Mouse (Mus musculus): ENCODE results near the gene Thada. TPM values are rescaled to one million over a fixed set of nuclear protein-coding genes. Genes with fewer than 3 reads are reported as not detected.
"Not testable (repeated sequence)": the region's sequence is repeated elsewhere in the genome, so short reads cannot be mapped to it uniquely, and the experiment has no call there.

The Thada gene
- polyA plus RNA-seq, 1 experiment: 6.8 TPM

- no peak for TF ChIP-seq CTCF (IDR thresholded peaks at IDR 0.05; ENCODE audit: borderline replicate concordance, insufficient read depth, low read depth, low read length)
- TF ChIP-seq POLR2A (IDR thresholded peaks at IDR 0.05; ENCODE audit: borderline replicate concordance, insufficient read depth, low read length): no peak
- 90% methylated on average over 6 of the region's 6 CpGs for WGBS
- Histone ChIP-seq H3K27ac (ENCODE audit: insufficient read depth, low read length) (no peak overlapping the region), H3K4me3 (replicated peaks; ENCODE audit: insufficient read depth, low read depth, low read length) (no peak overlapping the region), H3K27me3 (ENCODE audit: control insufficient read depth, insufficient read depth, low read length) (no peaks in the 10 kb centered on the region), H3K4me1 (ENCODE audit: control insufficient read depth, insufficient read depth, low read length) (no peaks in the 10 kb centered on the region)
- DNase-seq: no peak
Measured at GRCm38 (mm10) chr17:84297976-84298375, 168.0 kb downstream of the Thada start.

- H3K4me1 ChIP-seq (ENCODE audit: control insufficient read depth, insufficient read depth, low read length): no peaks in the 10 kb centered on the region
- WGBS: 84% methylated on average over 4 of the region's 4 CpGs
- DNase-seq: no peak
- no peak overlapping the region for H3K4me3 ChIP-seq (replicated peaks; ENCODE audit: insufficient read depth, low read depth, low read length)
- no peak overlapping the region for H3K27ac ChIP-seq (ENCODE audit: insufficient read depth, low read length)
- H3K27me3 ChIP-seq (ENCODE audit: control insufficient read depth, insufficient read depth, low read length): no peaks in the 10 kb centered on the region
- TF ChIP-seq POLR2A (IDR thresholded peaks at IDR 0.05; ENCODE audit: borderline replicate concordance, insufficient read depth, low read length): no peak
- no peak for TF ChIP-seq CTCF (IDR thresholded peaks at IDR 0.05; ENCODE audit: borderline replicate concordance, insufficient read depth, low read depth, low read length)
Measured at GRCm38 (mm10) chr17:84293221-84293620, 172.8 kb downstream of the Thada start.

GRCm38 (mm10) chr17:84291228-84291627, 174.8 kb downstream of the Thada start:
- WGBS: 95% methylated on average over 6 of the region's 6 CpGs
- not testable (repeated sequence) for H3K4me1 ChIP-seq (ENCODE audit: control insufficient read depth, insufficient read depth, low read length); H3K4me3 ChIP-seq (replicated peaks; ENCODE audit: insufficient read depth, low read depth, low read length); DNase-seq; H3K27ac ChIP-seq (ENCODE audit: insufficient read depth, low read length); H3K27me3 ChIP-seq (ENCODE audit: control insufficient read depth, insufficient read depth, low read length)

- Histone ChIP-seq H3K4me3 (replicated peaks; ENCODE audit: insufficient read depth, low read depth, low read length) (no peak overlapping the region), H3K27ac (ENCODE audit: insufficient read depth, low read length) (no peak overlapping the region), H3K27me3 (ENCODE audit: control insufficient read depth, insufficient read depth, low read length) (no peaks in the 10 kb centered on the region), H3K4me1 (ENCODE audit: control insufficient read depth, insufficient read depth, low read length) (no peaks in the 10 kb centered on the region)
- 95% methylated on average over 8 of the region's 8 CpGs for WGBS
- DNase-seq: no peak
- no peak for TF ChIP-seq POLR2A (IDR thresholded peaks at IDR 0.05; ENCODE audit: borderline replicate concordance, insufficient read depth, low read length)
Measured at GRCm38 (mm10) chr17:84287675-84288420, 178.2 kb downstream of the Thada start.

- Histone ChIP-seq H3K27ac (ENCODE audit: insufficient read depth, low read length) (no peak overlapping the region), H3K4me1 (ENCODE audit: control insufficient read depth, insufficient read depth, low read length) (no peaks in the 10 kb centered on the region), H3K27me3 (ENCODE audit: control insufficient read depth, insufficient read depth, low read length) (no peaks in the 10 kb centered on the region), H3K4me3 (replicated peaks; ENCODE audit: insufficient read depth, low read depth, low read length) (no peak overlapping the region)
- WGBS: 97% methylated on average over 5 of the region's 5 CpGs
- DNase-seq: no peak
- TF ChIP-seq POLR2A (IDR thresholded peaks at IDR 0.05; ENCODE audit: borderline replicate concordance, insufficient read depth, low read length) (no peak), CTCF (IDR thresholded peaks at IDR 0.05; ENCODE audit: borderline replicate concordance, insufficient read depth, low read depth, low read length) (no peak)
Measured at GRCm38 (mm10) chr17:84286536-84286935, 179.5 kb downstream of the Thada start.

- no peaks in the 10 kb centered on the region for H3K4me1 ChIP-seq (ENCODE audit: control insufficient read depth, insufficient read depth, low read length)
- H3K27me3 ChIP-seq (ENCODE audit: control insufficient read depth, insufficient read depth, low read length): no peaks in the 10 kb centered on the region
- H3K4me3 ChIP-seq (replicated peaks; ENCODE audit: insufficient read depth, low read depth, low read length): no peak overlapping the region
- 78% methylated on average over 8 of the region's 8 CpGs for WGBS
- no peak for DNase-seq
- no peak overlapping the region for H3K27ac ChIP-seq (ENCODE audit: insufficient read depth, low read length)
- TF ChIP-seq POLR2A (IDR thresholded peaks at IDR 0.05; ENCODE audit: borderline replicate concordance, insufficient read depth, low read length) (no peak), CTCF (IDR thresholded peaks at IDR 0.05; ENCODE audit: borderline replicate concordance, insufficient read depth, low read depth, low read length) (no peak)
Measured at GRCm38 (mm10) chr17:84282388-84283280, 183.4 kb downstream of the Thada start.

- Histone ChIP-seq H3K4me1 (ENCODE audit: control insufficient read depth, insufficient read depth, low read length) (peaks cover 2% of the 10 kb centered on the region; the same call in 1 of the 2 replicates), H3K27ac (ENCODE audit: insufficient read depth, low read length) (no peak overlapping the region), H3K27me3 (ENCODE audit: control insufficient read depth, insufficient read depth, low read length) (no peaks in the 10 kb centered on the region), H3K4me3 (replicated peaks; ENCODE audit: insufficient read depth, low read depth, low read length) (no peak overlapping the region)
- DNase-seq: no peak
- no peak for TF ChIP-seq POLR2A (IDR thresholded peaks at IDR 0.05; ENCODE audit: borderline replicate concordance, insufficient read depth, low read length)
- TF ChIP-seq CTCF (IDR thresholded peaks at IDR 0.05; ENCODE audit: borderline replicate concordance, insufficient read depth, low read depth, low read length): no peak
- 93% methylated on average over 8 of the region's 8 CpGs for WGBS
Measured at GRCm38 (mm10) chr17:84279001-84279400, 187.0 kb downstream of the Thada start.

Measured in cerebellum, adult 2 months (tissue).